Mouse (Mus musculus): ENCODE measurements around the gene Adgrg7.

- TF ChIP-seq CTCF (IDR thresholded peaks at IDR 0.05; ENCODE audit: insufficient read depth, low read depth, low read length) (no peak), POLR2A (IDR thresholded peaks at IDR 0.05; ENCODE audit: insufficient read depth, low read depth, low read length) (no peak)
Observed at GRCm38 (mm10) chr16:56681010-56681645, 114.5 kb downstream of the Adgrg7 start.
